Mouse (Mus musculus) adrenal gland, adult 8-10 months (tissue): ENCODE results near the gene Large2. TPM values are rescaled to one million over a fixed set of nuclear protein-coding genes. Genes with fewer than 3 reads are reported as not detected.

Source experiments
- DNase-seq: peaks from one replicate; pipeline ENCODE4 v3.0.0; 2022
- total RNA-seq, 4 experiments: library from RNA; stranded (reverse); gene quantifications; 2 replicates each; pipeline ENCODE4 v1.2.4; 2022

Large2 gene
- total RNA-seq, 4 experiments from 2014 or later: 0.40 to 4.6 (median 2.1) TPM

- no peak for DNase-seq
These were observed 2.5 kb downstream of the Large2 start for GRCm38 (mm10) chr2:92371971-92372690.

DNA sequence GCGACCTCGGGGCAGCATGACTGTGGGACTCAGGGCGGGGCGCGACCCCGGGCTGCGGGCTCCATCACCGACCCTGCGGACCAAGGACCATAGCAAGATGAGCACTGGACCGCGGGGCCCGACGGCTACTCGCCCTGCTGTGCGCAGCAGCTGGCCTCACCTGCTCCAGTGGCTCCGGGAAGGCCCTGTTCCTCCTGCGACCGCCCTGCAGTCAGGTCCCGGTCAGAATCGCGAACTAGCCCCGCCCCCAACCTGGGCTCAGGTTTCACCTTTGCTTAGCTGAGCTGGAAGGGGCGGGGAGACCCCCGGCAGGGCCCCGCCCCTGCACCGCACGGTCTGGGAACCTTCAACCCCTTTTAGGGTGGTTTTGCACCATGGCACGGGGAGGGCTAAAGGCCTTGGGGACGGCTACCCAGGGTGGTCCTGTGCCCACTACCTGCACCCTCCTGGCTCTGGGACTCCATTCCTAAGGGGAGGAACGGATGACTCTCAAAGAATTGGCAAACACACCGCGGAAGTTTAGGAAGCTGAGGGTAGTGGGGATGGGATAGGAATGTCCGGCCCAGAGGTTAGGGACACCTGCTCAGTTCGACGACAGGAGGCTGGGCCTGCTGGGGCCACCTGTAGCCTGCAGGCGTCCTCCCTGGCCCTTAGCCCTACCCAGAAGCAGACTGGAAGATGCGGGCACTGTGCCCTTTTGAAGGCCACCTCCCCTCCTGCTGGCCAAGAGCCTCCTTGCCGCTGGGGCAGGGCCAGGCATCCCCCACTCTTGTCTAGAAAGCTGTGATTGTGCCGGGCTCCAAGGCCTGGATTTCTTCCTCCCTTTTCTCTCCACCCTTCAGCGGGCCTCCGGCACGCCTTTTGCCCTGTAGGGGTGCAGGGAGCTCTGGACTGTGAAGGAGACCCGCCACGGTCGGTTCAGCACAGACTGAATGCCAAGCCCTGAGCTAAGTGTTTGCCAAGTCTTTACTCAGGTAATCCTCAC, 3.6 kb downstream of the Large2 start:
- DNase-seq: no peak

DNA sequence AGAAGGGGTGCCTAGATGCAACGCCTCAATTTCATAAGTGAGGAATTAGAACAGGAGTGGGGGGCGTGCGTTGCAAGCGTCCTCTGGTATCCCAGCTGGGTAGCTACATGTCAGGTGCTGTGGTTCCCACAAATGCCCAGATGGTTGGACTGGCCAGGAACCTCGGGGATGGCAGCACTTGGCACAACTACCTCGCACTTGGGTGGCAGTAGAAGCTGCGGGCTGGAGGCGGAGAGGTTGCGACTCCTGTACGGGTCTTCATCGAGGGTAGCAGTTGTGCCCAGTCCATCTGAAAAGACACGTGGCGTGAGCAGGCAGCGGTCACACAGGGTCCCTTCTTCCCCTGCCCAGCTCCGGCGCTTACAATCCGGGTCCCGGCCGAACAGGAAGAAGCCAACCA, 4.3 kb downstream of the Large2 start:
- DNase-seq: no peak

- no peak for DNase-seq
These were observed 7.2 kb downstream of the Large2 start for GRCm38 (mm10) chr2:92367383-92368029.

GRCm38 (mm10) chr2:92365568-92365967, 9.1 kb downstream of the Large2 start:
- DNase-seq: no peak

GRCm38 (mm10) chr2:92364086-92364485, 10.6 kb downstream of the Large2 start:
- DNase-seq: no peak

- DNase-seq: no peak
These were observed 12.0 kb downstream of the Large2 start for GRCm38 (mm10) chr2:92362571-92363228.

GRCm38 (mm10) chr2:92361795-92362194, 12.9 kb downstream of the Large2 start:
- no peak for DNase-seq

DNA sequence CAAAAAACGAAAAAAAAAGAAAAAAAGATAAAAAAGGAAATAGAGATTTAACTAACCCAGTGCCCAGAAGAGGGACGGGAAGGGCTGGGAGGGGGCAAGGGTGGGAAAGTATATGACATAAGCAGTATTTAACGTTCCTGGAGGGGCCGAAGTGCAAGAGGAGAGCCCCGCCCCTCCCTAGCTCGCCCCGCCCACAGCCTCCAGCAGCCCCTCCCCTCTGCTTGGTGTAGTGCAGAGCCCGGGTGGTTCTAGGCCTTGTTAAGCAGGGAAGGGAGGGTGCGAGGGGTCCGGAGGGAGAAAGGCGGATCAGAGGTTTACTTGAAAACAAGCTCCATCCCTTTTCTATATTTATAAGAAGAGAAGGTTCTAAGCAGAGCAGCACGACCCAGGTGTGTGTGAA, 13.8 kb downstream of the Large2 start:
- no peak for DNase-seq

DNA sequence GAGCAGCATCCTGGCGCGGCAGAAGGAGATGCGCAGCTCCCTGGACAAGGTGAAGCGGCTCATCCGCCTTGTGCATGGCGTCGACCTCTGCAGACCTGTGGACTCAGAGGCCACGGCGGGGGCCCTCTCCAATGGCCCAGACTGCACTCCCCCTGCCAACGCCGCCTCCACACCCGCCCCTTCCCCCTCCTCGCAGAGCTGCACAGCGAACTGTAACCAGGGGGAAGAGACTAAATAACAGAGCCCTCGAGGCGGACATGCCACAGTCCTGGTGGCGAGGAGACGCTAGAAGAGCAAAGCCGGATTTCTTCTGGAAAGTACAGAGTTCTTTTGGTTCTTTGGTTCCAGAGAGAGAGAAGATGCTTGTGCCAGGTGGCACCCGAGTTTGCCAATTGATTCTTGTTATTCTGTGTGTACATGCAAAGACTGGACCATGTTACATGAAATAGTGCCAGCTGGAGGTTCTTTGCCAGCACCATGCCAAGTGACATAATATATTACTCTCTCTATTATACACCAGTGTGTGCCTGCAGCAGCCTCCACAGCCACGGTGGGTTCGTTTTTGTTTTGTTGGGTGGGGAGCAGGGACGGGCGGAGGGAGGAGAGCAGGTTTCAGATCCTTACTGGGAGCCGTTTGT, 14.4 kb downstream of the Large2 start:
- no peak for DNase-seq

GRCm38 (mm10) chr2:92359301-92359700, 15.4 kb downstream of the Large2 start:
- DNase-seq: no peak

DNA sequence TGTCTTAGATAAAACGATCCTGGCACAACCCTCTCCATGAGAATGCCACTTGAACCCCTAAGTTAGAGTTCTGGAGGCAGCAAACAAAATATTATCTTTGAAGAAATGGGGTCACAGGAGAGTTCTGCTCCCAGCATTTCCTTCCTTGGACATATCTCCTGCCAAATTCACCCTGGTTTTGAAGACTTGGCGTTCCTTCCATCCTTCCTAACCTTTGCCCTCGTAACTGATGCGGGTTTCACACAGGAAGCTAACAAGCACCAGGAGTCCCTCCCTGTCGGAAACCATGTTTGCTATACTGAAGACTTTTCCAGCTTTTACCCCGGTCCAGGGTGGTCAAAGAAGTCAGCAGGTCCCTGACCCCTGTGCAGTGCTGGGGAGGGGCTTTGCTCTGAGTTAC, 20.4 kb downstream of the Large2 start:
- no peak for DNase-seq

GRCm38 (mm10) chr2:92353402-92353801, 21.3 kb downstream of the Large2 start:
- no peak for DNase-seq

DNA sequence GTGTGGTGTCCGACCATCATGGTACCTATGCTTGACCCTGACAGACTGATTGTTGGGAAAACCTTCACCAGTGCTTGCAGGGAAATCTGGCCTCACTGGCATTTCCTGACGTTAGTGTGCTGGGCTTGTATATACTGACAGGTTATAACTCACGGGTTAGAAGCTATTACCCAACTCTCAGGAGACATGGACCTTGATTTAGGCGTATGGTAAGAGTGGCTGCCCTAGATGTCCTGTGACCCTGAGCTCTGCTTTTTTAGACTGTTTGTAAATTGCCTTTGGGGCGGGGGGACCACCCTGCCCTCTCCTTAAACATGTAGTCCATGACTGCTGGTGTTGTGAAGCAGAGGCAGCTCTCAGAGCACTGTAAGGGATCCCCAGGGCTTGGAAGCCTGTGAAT, 24.0 kb downstream of the Large2 start:
- peak; percentile 75 for DNase-seq

GRCm38 (mm10) chr2:92349589-92350425, 24.9 kb downstream of the Large2 start:
- DNase-seq: peak; percentile 91

DNA sequence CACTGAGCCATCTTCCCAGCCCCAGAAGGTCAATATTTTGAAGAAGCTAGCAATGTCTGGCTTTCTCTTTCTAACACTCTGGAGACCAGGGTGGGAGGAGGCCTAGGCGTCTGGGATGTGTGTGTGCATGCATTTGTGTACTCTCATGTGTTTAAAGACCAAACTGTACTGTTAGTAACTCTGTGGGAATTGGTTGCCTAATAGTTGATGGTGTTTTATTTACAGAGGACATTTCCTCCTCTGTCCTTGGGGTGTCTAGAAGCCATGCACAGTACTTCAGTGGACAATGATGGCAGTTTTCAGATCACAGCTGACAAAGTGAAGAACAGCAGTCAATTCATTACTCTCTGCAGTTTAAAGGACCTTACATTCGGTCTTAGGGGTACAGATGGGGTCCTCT, 27.5 kb downstream of the Large2 start:
- DNase-seq: no peak

- no peak for DNase-seq
These were observed 32.3 kb downstream of the Large2 start for GRCm38 (mm10) chr2:92342418-92342817.

DNA sequence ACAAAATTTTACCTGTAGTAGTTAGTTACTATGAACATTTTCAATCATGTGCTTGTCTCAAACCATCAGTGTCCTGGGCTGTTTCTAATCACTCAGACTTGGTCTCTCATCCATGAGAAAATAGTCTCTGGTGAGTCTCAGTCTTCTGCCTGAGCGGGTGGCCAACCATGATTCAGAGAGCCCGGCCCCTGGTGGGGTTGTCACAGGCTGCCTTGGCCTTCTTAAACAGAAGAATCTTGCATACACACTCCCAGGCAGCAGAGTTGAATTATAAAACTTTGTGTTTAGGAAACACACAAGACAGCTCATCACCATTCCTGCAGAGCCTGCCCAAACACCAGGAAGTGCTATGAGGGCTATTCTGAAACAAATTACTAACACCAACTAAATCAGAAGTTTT, 42.8 kb downstream of the Large2 start:
- no peak for DNase-seq

GRCm38 (mm10) chr2:92331410-92331809, 43.3 kb downstream of the Large2 start:
- DNase-seq: no peak

DNA sequence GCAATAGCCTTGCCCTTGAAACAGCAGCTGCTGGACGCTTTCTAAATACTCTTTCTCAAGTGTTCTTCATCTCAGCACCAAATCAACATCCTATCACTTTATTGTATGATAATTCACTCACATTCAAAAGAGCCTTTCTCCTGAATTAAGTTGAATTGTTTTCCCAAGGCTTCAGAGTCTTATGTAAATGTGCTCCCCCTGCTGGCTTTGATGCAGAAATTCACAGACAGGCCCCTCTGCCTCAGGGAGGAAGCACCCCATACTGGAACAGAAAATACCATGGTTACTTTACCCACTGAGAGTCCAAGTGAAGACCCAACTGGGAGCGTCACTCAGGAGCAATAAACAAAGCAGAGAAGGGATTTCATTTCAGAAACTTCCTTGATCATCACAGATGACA, 43.8 kb downstream of the Large2 start:
- DNase-seq: no peak

GRCm38 (mm10) chr2:92328206-92328605, 46.5 kb downstream of the Large2 start:
- DNase-seq: no peak
